Mouse (Mus musculus): ENCODE measurements around the gene Elmod2. TPM values are rescaled to one million over a fixed set of nuclear protein-coding genes. Genes with fewer than 3 reads are reported as not detected.

The Elmod2 gene
- polyA plus RNA-seq (2014; fragmentation: Nextera tagmentation; extraction: Ambion mirVana) = 26.2 and 27.1 TPM in 2 replicates

- DNase-seq (ENCODE audit: low spot score) (peak; percentile 97), ATAC-seq (ENCODE audit: insufficient number of reproducible peaks, low FRiP score, low TSS enrichment, low read depth) (peak; percentile 98)
- peak within 1 kb of the TSS; percentile 83 for H3K4me2 ChIP-seq (ENCODE audit: low read depth, severe bottlenecking)
- H3K4me3 ChIP-seq (ENCODE audit: low read depth, low read length) = peak within 1 kb of the TSS; percentile 86
- peak within 1 kb of the TSS; percentile 36; the same call in 1 of the 2 replicates for H3K27ac ChIP-seq (replicated peaks; ENCODE audit: low read depth, low read length)
- H3K36me3 ChIP-seq (ENCODE audit: control insufficient read depth, insufficient read depth, low read length) = peaks cover 7% of the 10 kb centered on the region; the same call in 1 of the 2 replicates
- under 1% methylated on average over 62 of the region's 85 CpGs for WGBS
- no peaks in the 10 kb centered on the region for H3K27me3 ChIP-seq (ENCODE audit: control insufficient read depth, insufficient read depth, low read length)
- no peaks in the 10 kb centered on the region for H3K4me1 ChIP-seq (ENCODE audit: control insufficient read depth, insufficient read depth, low read length)
- peak within 1 kb of the TSS; percentile 77 for H3K9ac ChIP-seq (ENCODE audit: low read length)
- no peaks in the 10 kb centered on the region for H3K9me3 ChIP-seq (ENCODE audit: control insufficient read depth, low read length)
Observed at GRCm38 (mm10) chr8:83331899-83332697, at the start of gene Elmod2. Elmod2 (minus strand) TSS chr8:83332486.

GRCm38 (mm10) chr8:83381016-83381415 is 48.7 kb upstream of the Elmod2 start:
- DNase-seq (ENCODE audit: low spot score) = no peak
- Histone ChIP-seq H3K27me3 (ENCODE audit: control insufficient read depth, insufficient read depth, low read length) (no peaks in the 10 kb centered on the region), H3K9me3 (ENCODE audit: control insufficient read depth, low read length) (no peaks in the 10 kb centered on the region), H3K36me3 (ENCODE audit: control insufficient read depth, insufficient read depth, low read length) (no peaks in the 10 kb centered on the region), H3K4me1 (ENCODE audit: control insufficient read depth, insufficient read depth, low read length) (no peaks in the 10 kb centered on the region), H3K4me2 (ENCODE audit: low read depth, severe bottlenecking) (no peak overlapping the region), H3K4me3 (ENCODE audit: low read depth, low read length) (no peak overlapping the region), H3K27ac (replicated peaks; ENCODE audit: low read depth, low read length) (no peak overlapping the region), H3K9ac (ENCODE audit: low read length) (no peak overlapping the region)
- WGBS = 79% methylated on average over 2 of the region's 2 CpGs
- ATAC-seq (ENCODE audit: insufficient number of reproducible peaks, low FRiP score, low TSS enrichment, low read depth) = no peak

DNA sequence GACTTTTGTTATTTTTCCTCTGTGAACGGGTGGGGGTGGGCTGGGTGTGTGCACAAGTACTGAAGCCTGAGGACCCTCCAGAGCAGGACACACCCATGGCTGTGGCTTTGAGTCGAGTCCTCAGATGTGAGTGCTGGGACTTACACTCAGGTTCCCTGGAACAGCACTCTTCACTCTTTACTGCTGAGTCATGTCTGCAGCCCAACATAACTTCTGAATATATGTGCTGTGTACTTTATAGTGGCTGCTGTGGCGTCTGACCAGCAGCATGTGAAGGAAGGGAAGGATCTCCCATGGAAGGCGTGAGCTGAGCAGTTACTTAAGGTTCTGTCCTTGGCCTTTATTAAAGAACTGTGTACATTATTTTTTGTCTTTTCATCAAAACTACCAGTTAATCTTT is 47.9 kb upstream of the Elmod2 start:
- H3K4me1 ChIP-seq (ENCODE audit: control insufficient read depth, insufficient read depth, low read length) = no peaks in the 10 kb centered on the region
- H3K4me3 ChIP-seq (ENCODE audit: low read depth, low read length) = no peak overlapping the region
- H3K36me3 ChIP-seq (ENCODE audit: control insufficient read depth, insufficient read depth, low read length) = no peaks in the 10 kb centered on the region
- H3K9ac ChIP-seq (ENCODE audit: low read length) = no peak overlapping the region
- no peak for DNase-seq (ENCODE audit: low spot score)
- H3K4me2 ChIP-seq (ENCODE audit: low read depth, severe bottlenecking) = no peak overlapping the region
- H3K27me3 ChIP-seq (ENCODE audit: control insufficient read depth, insufficient read depth, low read length) = no peaks in the 10 kb centered on the region
- no peak for ATAC-seq (ENCODE audit: insufficient number of reproducible peaks, low FRiP score, low TSS enrichment, low read depth)
- 68% methylated on average over 4 of the region's 4 CpGs for WGBS
- no peaks in the 10 kb centered on the region for H3K9me3 ChIP-seq (ENCODE audit: control insufficient read depth, low read length)
- H3K27ac ChIP-seq (replicated peaks; ENCODE audit: low read depth, low read length) = no peak overlapping the region

GRCm38 (mm10) chr8:83377231-83377630 is 44.9 kb upstream of the Elmod2 start:
- DNase-seq (ENCODE audit: low spot score) (no peak), ATAC-seq (ENCODE audit: insufficient number of reproducible peaks, low FRiP score, low TSS enrichment, low read depth) (no peak)
- Histone ChIP-seq H3K4me2 (ENCODE audit: low read depth, severe bottlenecking) (no peak overlapping the region), H3K9ac (ENCODE audit: low read length) (no peak overlapping the region), H3K27ac (replicated peaks; ENCODE audit: low read depth, low read length) (no peak overlapping the region), H3K27me3 (ENCODE audit: control insufficient read depth, insufficient read depth, low read length) (no peaks in the 10 kb centered on the region), H3K36me3 (ENCODE audit: control insufficient read depth, insufficient read depth, low read length) (no peaks in the 10 kb centered on the region), H3K4me1 (ENCODE audit: control insufficient read depth, insufficient read depth, low read length) (no peaks in the 10 kb centered on the region), H3K4me3 (ENCODE audit: low read depth, low read length) (no peak overlapping the region), H3K9me3 (ENCODE audit: control insufficient read depth, low read length) (no peaks in the 10 kb centered on the region)

GRCm38 (mm10) chr8:83363156-83363769 is 31.0 kb upstream of the Elmod2 start:
- ATAC-seq (ENCODE audit: insufficient number of reproducible peaks, low FRiP score, low TSS enrichment, low read depth) (peak; percentile 75; the same call in 1 of the 2 replicates), DNase-seq (ENCODE audit: low spot score) (peak; percentile 33)
- Histone ChIP-seq H3K9me3 (ENCODE audit: control insufficient read depth, low read length) (no peaks in the 10 kb centered on the region), H3K36me3 (ENCODE audit: control insufficient read depth, insufficient read depth, low read length) (no peaks in the 10 kb centered on the region), H3K27me3 (ENCODE audit: control insufficient read depth, insufficient read depth, low read length) (no peaks in the 10 kb centered on the region), H3K9ac (ENCODE audit: low read length) (no peak overlapping the region), H3K27ac (replicated peaks; ENCODE audit: low read depth, low read length) (peak overlapping the region; percentile 26; the same call in 1 of the 2 replicates), H3K4me2 (ENCODE audit: low read depth, severe bottlenecking) (no peak overlapping the region), H3K4me1 (ENCODE audit: control insufficient read depth, insufficient read depth, low read length) (0 out of 2 replicates have a peak, but pooled peaks cover 4% of the 10 kb centered on the region), H3K4me3 (ENCODE audit: low read depth, low read length) (no peak overlapping the region)
- WGBS = 50% methylated on average over 7 of the region's 7 CpGs

GRCm38 (mm10) chr8:83351315-83351714 is 19.0 kb upstream of the Elmod2 start:
- no peak for ATAC-seq (ENCODE audit: insufficient number of reproducible peaks, low FRiP score, low TSS enrichment, low read depth)
- H3K27me3 ChIP-seq (ENCODE audit: control insufficient read depth, insufficient read depth, low read length) = no peaks in the 10 kb centered on the region
- no peaks in the 10 kb centered on the region for H3K4me1 ChIP-seq (ENCODE audit: control insufficient read depth, insufficient read depth, low read length)
- DNase-seq (ENCODE audit: low spot score) = no peak
- H3K36me3 ChIP-seq (ENCODE audit: control insufficient read depth, insufficient read depth, low read length) = no peaks in the 10 kb centered on the region
- no peak overlapping the region for H3K27ac ChIP-seq (replicated peaks; ENCODE audit: low read depth, low read length)
- no peak overlapping the region for H3K4me3 ChIP-seq (ENCODE audit: low read depth, low read length)
- no peak overlapping the region for H3K4me2 ChIP-seq (ENCODE audit: low read depth, severe bottlenecking)
- no peak overlapping the region for H3K9ac ChIP-seq (ENCODE audit: low read length)
- 95% methylated on average over 2 of the region's 2 CpGs for WGBS
- H3K9me3 ChIP-seq (ENCODE audit: control insufficient read depth, low read length) = no peaks in the 10 kb centered on the region

- H3K9ac ChIP-seq (ENCODE audit: low read length) = no peak within 1 kb of the TSS
- no peak within 1 kb of the TSS for H3K27ac ChIP-seq (replicated peaks; ENCODE audit: low read depth, low read length)
- ATAC-seq (ENCODE audit: insufficient number of reproducible peaks, low FRiP score, low TSS enrichment, low read depth) = no peak
- H3K9me3 ChIP-seq (ENCODE audit: control insufficient read depth, low read length) = no peaks in the 10 kb centered on the region
- DNase-seq (ENCODE audit: low spot score) = no peak
- no peak within 1 kb of the TSS for H3K4me2 ChIP-seq (ENCODE audit: low read depth, severe bottlenecking)
- H3K36me3 ChIP-seq (ENCODE audit: control insufficient read depth, insufficient read depth, low read length) = no peaks in the 10 kb centered on the region
- H3K27me3 ChIP-seq (ENCODE audit: control insufficient read depth, insufficient read depth, low read length) = no peaks in the 10 kb centered on the region
- no peaks in the 10 kb centered on the region for H3K4me1 ChIP-seq (ENCODE audit: control insufficient read depth, insufficient read depth, low read length)
- no peak within 1 kb of the TSS for H3K4me3 ChIP-seq (ENCODE audit: low read depth, low read length)
- 76% methylated on average over 18 of the region's 18 CpGs for WGBS
Observed at GRCm38 (mm10) chr8:83348263-83348662, 16.0 kb upstream of the Elmod2 start, which contains the start of gene Mgat4d. Mgat4d (plus strand) TSS chr8:83348471.

DNA sequence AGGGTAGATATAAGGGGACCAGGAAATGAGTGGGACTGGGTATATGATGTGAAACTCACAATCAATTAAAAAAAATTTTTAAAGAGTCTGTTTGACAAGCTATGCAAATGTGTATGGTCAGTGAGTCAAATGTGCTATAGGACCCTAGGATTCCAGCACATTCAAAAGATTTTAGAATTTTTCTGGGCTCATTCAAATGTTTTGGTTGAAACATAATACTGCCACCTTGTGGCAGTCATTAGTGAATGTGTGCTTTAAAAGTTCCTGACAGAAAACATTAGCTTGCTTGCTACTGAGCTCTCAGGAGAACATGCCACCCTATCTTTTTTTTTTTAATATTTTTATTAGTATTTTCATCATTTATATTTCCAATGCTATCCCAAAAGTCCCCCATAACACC is 10.4 kb upstream of the Elmod2 start:
- Histone ChIP-seq H3K27me3 (ENCODE audit: control insufficient read depth, insufficient read depth, low read length) (no peaks in the 10 kb centered on the region), H3K9me3 (ENCODE audit: control insufficient read depth, low read length) (no peaks in the 10 kb centered on the region), H3K4me1 (ENCODE audit: control insufficient read depth, insufficient read depth, low read length) (no peaks in the 10 kb centered on the region), H3K27ac (replicated peaks; ENCODE audit: low read depth, low read length) (no peak overlapping the region), H3K4me3 (ENCODE audit: low read depth, low read length) (no peak overlapping the region), H3K36me3 (ENCODE audit: control insufficient read depth, insufficient read depth, low read length) (no peaks in the 10 kb centered on the region), H3K4me2 (ENCODE audit: low read depth, severe bottlenecking) (no peak overlapping the region), H3K9ac (ENCODE audit: low read length) (no peak overlapping the region)
- ATAC-seq (ENCODE audit: insufficient number of reproducible peaks, low FRiP score, low TSS enrichment, low read depth) = no peak
- DNase-seq (ENCODE audit: low spot score) = no peak
